Mouse (Mus musculus) liver, adult 2 months (tissue): ENCODE measurements around the gene Cbx3.

ENCODE experiments used
- CTCF ChIP-seq: fragments of 200-500 bp; IDR thresholded peaks from 2 replicates; pipeline ENCODE4 v1.5.1; 2011; ENCODE audit warnings: low read depth, low read length, control low read depth
- POLR2A ChIP-seq: fragments of 200-500 bp; IDR thresholded peaks from 2 replicates; pipeline ENCODE4 v1.6.1; 2011; ENCODE audit warnings: low read length, control low read depth; ENCODE audit not compliant: insufficient read depth; ENCODE audit errors: extremely low read depth

DNA sequence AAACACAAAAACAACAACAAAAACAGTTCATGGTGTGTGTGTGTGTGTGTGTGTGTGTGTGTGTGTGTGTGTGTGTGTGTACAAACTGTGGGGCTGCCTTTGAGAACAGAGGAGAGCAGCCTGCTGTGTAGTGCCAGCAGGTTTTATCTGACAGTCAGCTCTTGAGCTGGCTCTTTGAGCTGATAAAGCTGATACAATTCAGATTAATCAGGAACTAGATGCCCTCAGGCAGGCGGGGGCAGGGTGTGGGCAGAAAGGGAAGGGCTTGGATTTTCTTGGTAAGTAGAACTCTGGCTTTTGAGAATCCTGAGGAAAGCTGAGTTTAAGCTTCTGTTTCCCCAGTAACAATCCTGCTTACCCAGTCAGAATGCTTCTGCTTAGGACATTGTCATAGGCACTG, 35.5 kb downstream of the Cbx3 start:
- no peak for TF ChIP-seq POLR2A
- TF ChIP-seq CTCF = no peak
